Mouse (Mus musculus): ENCODE measurements around the gene Ehbp1l1. TPM values are rescaled to one million over a fixed set of nuclear protein-coding genes. Genes with fewer than 3 reads are reported as not detected.

The Ehbp1l1 gene
- polyA plus RNA-seq, 1 experiment, result 73.8 TPM

GRCm38 (mm10) chr19:5740320-5741317 lies 14.5 kb upstream of the Ehbp1l1 start, which contains the start of gene Ltbp3:
Ltbp3 (plus strand) TSS chr19:5740904.
- 28% methylated on average over 14 of the region's 14 CpGs for WGBS
- DNase-seq, result peak; percentile 56
- peaks cover 9% of the 10 kb centered on the region for H3K4me1 ChIP-seq (ENCODE audit: control insufficient read depth, insufficient read depth, low read length)
- peak within 1 kb of the TSS; percentile 73 for H3K4me3 ChIP-seq (replicated peaks; ENCODE audit: extremely low read depth, low read depth, low read length)
- TF ChIP-seq CTCF (IDR thresholded peaks at IDR 0.05; ENCODE audit: insufficient read depth, low read length), result no peak
- 0 out of 2 replicates have a peak, but pooled peaks have one; percentile 15 for TF ChIP-seq POLR2A (IDR thresholded peaks at IDR 0.05; ENCODE audit: borderline replicate concordance, extremely low read depth, low read depth, low read length)

DNA sequence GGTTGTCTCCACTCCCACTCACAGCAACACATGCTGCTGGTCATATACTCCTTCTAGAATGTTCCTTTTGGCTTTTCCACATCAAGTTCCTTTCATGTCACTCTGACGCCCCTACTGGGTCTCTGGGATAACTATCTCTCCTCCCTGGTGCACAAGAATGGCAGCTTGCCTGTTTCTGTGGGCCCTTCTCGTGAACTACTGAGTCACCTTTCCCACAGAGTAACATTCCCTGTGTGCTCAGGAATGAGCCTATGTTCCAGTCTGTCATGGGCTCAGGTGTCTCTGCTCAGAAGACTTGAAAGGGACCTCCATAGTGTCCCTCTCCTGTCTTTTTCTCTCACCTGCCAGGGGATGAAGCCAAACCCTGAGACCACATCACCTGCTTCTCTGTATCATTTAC lies 13.3 kb upstream of the Ehbp1l1 start:
- no peak for DNase-seq
- Histone ChIP-seq H3K4me1 (ENCODE audit: control insufficient read depth, insufficient read depth, low read length) (peaks cover 9% of the 10 kb centered on the region), H3K4me3 (replicated peaks; ENCODE audit: extremely low read depth, low read depth, low read length) (no peak overlapping the region)
- WGBS, result 62% methylated on average over 2 of the region's 2 CpGs
- TF ChIP-seq POLR2A (IDR thresholded peaks at IDR 0.05; ENCODE audit: borderline replicate concordance, extremely low read depth, low read depth, low read length), result no peak
- TF ChIP-seq CTCF (IDR thresholded peaks at IDR 0.05; ENCODE audit: insufficient read depth, low read length), result no peak

DNA sequence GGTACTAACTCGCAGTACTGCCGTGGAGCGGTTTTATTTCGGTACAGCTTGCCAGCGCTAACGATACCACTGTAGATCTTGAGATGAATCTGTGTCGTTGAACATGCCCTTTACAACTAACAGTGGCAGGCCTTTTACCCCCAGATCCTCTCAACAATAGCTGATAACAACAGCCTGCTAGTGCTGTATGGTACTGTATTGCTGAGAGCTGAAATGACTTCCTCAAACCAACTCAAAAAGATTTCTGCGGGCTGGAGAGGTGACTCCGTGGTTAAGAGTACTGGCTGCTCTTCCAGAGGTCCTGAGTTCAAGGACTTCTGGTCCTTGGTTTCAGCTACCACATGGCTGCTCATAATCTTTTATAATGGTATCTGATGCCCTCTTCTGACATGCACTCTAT lies 8.2 kb upstream of the Ehbp1l1 start:
- no peak overlapping the region for H3K4me3 ChIP-seq (replicated peaks; ENCODE audit: extremely low read depth, low read depth, low read length)
- H3K4me1 ChIP-seq (ENCODE audit: control insufficient read depth, insufficient read depth, low read length), result peaks cover 6% of the 10 kb centered on the region; the same call in 1 of the 2 replicates
- TF ChIP-seq CTCF (IDR thresholded peaks at IDR 0.05; ENCODE audit: insufficient read depth, low read length), result no peak
- TF ChIP-seq POLR2A (IDR thresholded peaks at IDR 0.05; ENCODE audit: borderline replicate concordance, extremely low read depth, low read depth, low read length), result no peak
- WGBS, result 71% methylated on average over 9 of the region's 9 CpGs
- DNase-seq, result no peak

GRCm38 (mm10) chr19:5731264-5731978 lies 5.3 kb upstream of the Ehbp1l1 start:
- under 1% methylated on average over 47 of the region's 47 CpGs for WGBS
- peaks cover 18% of the 10 kb centered on the region for H3K4me1 ChIP-seq (ENCODE audit: control insufficient read depth, insufficient read depth, low read length)
- DNase-seq, result peak; percentile 89
- TF ChIP-seq CTCF (IDR thresholded peaks at IDR 0.05; ENCODE audit: insufficient read depth, low read length) (no peak), POLR2A (IDR thresholded peaks at IDR 0.05; ENCODE audit: borderline replicate concordance, extremely low read depth, low read depth, low read length) (peak; percentile 82; the same call in 1 of the 2 replicates)
- peak overlapping the region; percentile 79 for H3K4me3 ChIP-seq (replicated peaks; ENCODE audit: extremely low read depth, low read depth, low read length)

- no peak for DNase-seq
- Histone ChIP-seq H3K4me3 (replicated peaks; ENCODE audit: extremely low read depth, low read depth, low read length) (no peak overlapping the region), H3K4me1 (ENCODE audit: control insufficient read depth, insufficient read depth, low read length) (peaks cover 18% of the 10 kb centered on the region)
- TF ChIP-seq POLR2A (IDR thresholded peaks at IDR 0.05; ENCODE audit: borderline replicate concordance, extremely low read depth, low read depth, low read length) (no peak), CTCF (IDR thresholded peaks at IDR 0.05; ENCODE audit: insufficient read depth, low read length) (no peak)
- 79% methylated on average over 29 of the region's 29 CpGs for WGBS
These were observed 4.4 kb upstream of the Ehbp1l1 start for GRCm38 (mm10) chr19:5730314-5731186.

DNA sequence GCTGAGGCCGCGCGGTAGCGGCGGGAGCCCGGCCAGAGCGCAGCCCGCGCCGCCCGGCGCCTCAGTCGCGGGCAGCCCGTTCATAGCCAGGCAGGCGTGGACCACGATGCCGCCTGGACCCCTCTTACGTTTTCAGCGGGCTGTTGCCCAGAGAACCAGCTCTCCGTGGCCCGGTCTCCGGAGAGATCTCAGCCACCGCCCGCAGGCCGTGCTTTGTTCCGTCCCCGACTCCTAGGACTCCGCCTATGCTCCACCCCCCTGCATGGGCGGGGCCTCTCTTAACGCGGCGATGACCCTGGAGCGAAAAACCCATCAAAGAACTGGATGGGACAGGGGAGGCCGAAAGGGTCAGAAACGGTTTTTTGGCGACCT lies 3.3 kb upstream of the Ehbp1l1 start, which contains the start of gene Fam89b:
TSS of gene Fam89b (minus strand) at position 210 of the 372 bp plus-strand sequence.
- TF ChIP-seq POLR2A (IDR thresholded peaks at IDR 0.05; ENCODE audit: borderline replicate concordance, extremely low read depth, low read depth, low read length), result peak; percentile 94
- no peak for TF ChIP-seq CTCF (IDR thresholded peaks at IDR 0.05; ENCODE audit: insufficient read depth, low read length)
- Histone ChIP-seq H3K4me1 (ENCODE audit: control insufficient read depth, insufficient read depth, low read length) (peaks cover 26% of the 10 kb centered on the region), H3K4me3 (replicated peaks; ENCODE audit: extremely low read depth, low read depth, low read length) (peak within 1 kb of the TSS; percentile 87)
- peak; percentile 88 for DNase-seq
- WGBS, result 1% methylated on average over 37 of the region's 37 CpGs

DNA sequence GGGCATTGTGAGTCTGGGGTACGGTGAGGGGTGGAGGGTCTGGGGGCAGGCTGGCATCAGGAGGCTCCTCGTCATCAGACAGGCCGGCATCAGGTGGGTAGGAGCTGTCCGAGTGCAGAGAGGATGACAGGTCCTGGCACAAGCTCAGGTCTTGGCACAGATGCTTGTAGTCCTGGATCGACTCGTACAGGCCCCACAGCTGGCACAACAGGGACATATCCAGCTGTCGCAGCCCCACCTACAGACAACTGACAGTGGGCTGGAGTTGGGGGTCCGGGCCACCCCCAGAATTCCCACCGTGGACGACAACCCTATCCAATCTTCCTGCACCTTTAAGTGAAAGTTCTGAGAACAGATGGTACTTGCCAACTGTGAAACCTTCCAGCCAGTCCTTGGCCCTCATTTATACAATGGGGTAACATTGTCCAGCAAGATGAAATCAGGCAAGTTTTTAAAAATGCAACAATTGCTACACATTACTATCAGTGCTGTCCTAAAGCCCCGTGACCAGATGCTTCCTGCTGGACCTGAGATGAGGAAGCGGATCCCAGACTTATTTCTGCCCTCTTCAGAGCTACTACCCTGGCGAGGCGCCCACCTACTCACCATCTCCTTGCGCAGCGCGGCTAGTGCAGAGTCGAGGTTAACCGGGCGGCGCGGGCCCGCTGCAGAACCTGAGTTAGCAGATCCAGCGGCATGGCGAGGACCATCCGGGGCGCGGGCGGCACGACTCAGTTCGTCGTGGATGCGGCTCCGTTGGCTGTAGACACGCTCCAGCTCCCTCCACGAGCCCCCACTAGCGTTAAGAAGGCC lies 2.7 kb upstream of the Ehbp1l1 start:
- Histone ChIP-seq H3K4me3 (replicated peaks; ENCODE audit: extremely low read depth, low read depth, low read length) (peak overlapping the region; percentile 87), H3K4me1 (ENCODE audit: control insufficient read depth, insufficient read depth, low read length) (peaks cover 32% of the 10 kb centered on the region)
- DNase-seq, result no peak
- WGBS, result 4% methylated on average over 37 of the region's 37 CpGs
- 0 out of 2 replicates have a peak, but pooled peaks have one; percentile 7 for TF ChIP-seq POLR2A (IDR thresholded peaks at IDR 0.05; ENCODE audit: borderline replicate concordance, extremely low read depth, low read depth, low read length)
- no peak for TF ChIP-seq CTCF (IDR thresholded peaks at IDR 0.05; ENCODE audit: insufficient read depth, low read length)

DNA sequence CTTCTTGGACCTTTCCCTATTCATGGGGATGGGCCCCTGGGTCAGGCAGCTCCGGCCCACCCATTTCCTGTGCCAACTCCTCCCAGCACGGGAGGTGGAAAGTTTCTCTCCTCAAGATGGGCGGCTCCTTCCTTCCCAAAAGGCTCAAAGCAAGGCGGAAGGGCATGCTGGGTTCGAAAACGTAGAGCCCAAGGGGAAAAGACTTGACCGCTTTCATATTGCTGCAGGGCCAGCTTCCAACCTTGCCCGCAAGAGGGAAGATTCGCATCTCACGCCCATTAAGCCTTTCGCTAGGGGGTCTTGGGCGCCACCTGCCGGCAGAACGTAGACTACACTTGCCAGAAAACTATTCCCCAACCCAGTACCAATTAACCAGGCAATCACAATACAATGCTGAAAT lies 1.6 kb upstream of the Ehbp1l1 start:
- TF ChIP-seq CTCF (IDR thresholded peaks at IDR 0.05; ENCODE audit: insufficient read depth, low read length), result peak; percentile 93
- TF ChIP-seq POLR2A (IDR thresholded peaks at IDR 0.05; ENCODE audit: borderline replicate concordance, extremely low read depth, low read depth, low read length), result no peak
- Histone ChIP-seq H3K4me1 (ENCODE audit: control insufficient read depth, insufficient read depth, low read length) (peaks cover 34% of the 10 kb centered on the region), H3K4me3 (replicated peaks; ENCODE audit: extremely low read depth, low read depth, low read length) (peak overlapping the region; percentile 46)
- peak; percentile 90 for DNase-seq
- WGBS, result 1% methylated on average over 14 of the region's 14 CpGs

Measured in lung, adult 2 months (tissue).